Mouse (Mus musculus): ENCODE data around the gene Plet1.

DNA sequence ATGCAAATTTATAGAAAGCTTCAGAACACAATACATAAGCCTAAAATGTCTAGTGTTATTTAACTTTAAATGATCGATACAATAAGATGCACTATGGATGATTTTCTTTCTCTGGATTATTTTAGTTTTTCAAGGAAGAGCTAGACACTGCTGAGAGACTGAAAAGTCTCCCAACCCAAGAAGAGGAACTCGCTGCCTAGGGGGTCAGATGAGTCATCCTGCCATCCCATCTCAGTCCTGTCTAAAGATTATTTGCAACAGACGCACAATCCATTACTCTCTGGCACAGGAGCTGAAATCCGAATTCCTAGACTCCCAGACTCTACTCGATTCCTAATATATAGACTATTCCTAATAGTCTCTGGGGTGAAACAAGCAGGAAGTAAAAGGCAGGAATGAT lies 57.9 kb downstream of the Plet1 start:
- no peak for TF ChIP-seq GATA1 (IDR thresholded peaks at IDR 0.05; ENCODE audit: borderline replicate concordance, low read length)
- TF ChIP-seq TAL1 (conservative IDR thresholded peaks at IDR 0.05; ENCODE audit: low read depth, low read length): no peak
- no peak for TF ChIP-seq CTCF (IDR thresholded peaks at IDR 0.05; ENCODE audit: low read depth, low read length)
